Mouse (Mus musculus): ENCODE data around the gene Unc5b. TPM values are rescaled to one million over a fixed set of nuclear protein-coding genes. Genes with fewer than 3 reads are reported as not detected.

Unc5b gene
- polyA plus RNA-seq, 1 experiment from 2014 or later: 2.6 TPM

- Histone ChIP-seq H3K4me2 (replicated peaks; ENCODE audit: low read depth) (no peak overlapping the region), H3K27ac (ENCODE audit: low read depth, low read length) (no peak overlapping the region), H3K9me3 (ENCODE audit: control insufficient read depth) (no peaks in the 10 kb centered on the region), H3K36me3 (ENCODE audit: control insufficient read depth, insufficient read depth) (no peaks in the 10 kb centered on the region), H3K4me1 (replicated peaks; ENCODE audit: control insufficient read depth, insufficient read depth, low read length) (no peaks in the 10 kb centered on the region), H3K27me3 (replicated peaks; ENCODE audit: control insufficient read depth, insufficient read depth, low read length) (peaks cover 9% of the 10 kb centered on the region), H3K9ac (ENCODE audit: low read depth, low read length) (no peak overlapping the region), H3K4me3 (ENCODE audit: low read depth, low read length) (no peak overlapping the region)
- TF ChIP-seq CTCF (IDR thresholded peaks at IDR 0.05; ENCODE audit: low read depth): no peak
- no peak for ATAC-seq
- WGBS: 88% methylated on average over 17 of the region's 17 CpGs
These were observed 8.5 kb downstream of the Unc5b start for GRCm38 (mm10) chr10:60822641-60823425.

GRCm38 (mm10) chr10:60821736-60822358 is 9.5 kb downstream of the Unc5b start:
- TF ChIP-seq CTCF (IDR thresholded peaks at IDR 0.05; ENCODE audit: low read depth): no peak
- Histone ChIP-seq H3K36me3 (ENCODE audit: control insufficient read depth, insufficient read depth) (no peaks in the 10 kb centered on the region), H3K4me3 (ENCODE audit: low read depth, low read length) (no peak overlapping the region), H3K9me3 (ENCODE audit: control insufficient read depth) (no peaks in the 10 kb centered on the region), H3K27me3 (replicated peaks; ENCODE audit: control insufficient read depth, insufficient read depth, low read length) (no peaks in the 10 kb centered on the region), H3K4me2 (replicated peaks; ENCODE audit: low read depth) (no peak overlapping the region), H3K27ac (ENCODE audit: low read depth, low read length) (no peak overlapping the region), H3K4me1 (replicated peaks; ENCODE audit: control insufficient read depth, insufficient read depth, low read length) (no peaks in the 10 kb centered on the region), H3K9ac (ENCODE audit: low read depth, low read length) (no peak overlapping the region)
- ATAC-seq: no peak
- 70% methylated on average over 7 of the region's 7 CpGs for WGBS

GRCm38 (mm10) chr10:60821311-60821710 is 10.1 kb downstream of the Unc5b start:
- no peak overlapping the region for H3K9ac ChIP-seq (ENCODE audit: low read depth, low read length)
- H3K27ac ChIP-seq (ENCODE audit: low read depth, low read length): no peak overlapping the region
- H3K4me3 ChIP-seq (ENCODE audit: low read depth, low read length): no peak overlapping the region
- H3K27me3 ChIP-seq (replicated peaks; ENCODE audit: control insufficient read depth, insufficient read depth, low read length): no peaks in the 10 kb centered on the region
- no peak for ATAC-seq
- no peaks in the 10 kb centered on the region for H3K36me3 ChIP-seq (ENCODE audit: control insufficient read depth, insufficient read depth)
- no peak overlapping the region for H3K4me2 ChIP-seq (replicated peaks; ENCODE audit: low read depth)
- TF ChIP-seq CTCF (IDR thresholded peaks at IDR 0.05; ENCODE audit: low read depth): no peak
- H3K4me1 ChIP-seq (replicated peaks; ENCODE audit: control insufficient read depth, insufficient read depth, low read length): no peaks in the 10 kb centered on the region; the same call in 1 of the 2 replicates
- H3K9me3 ChIP-seq (ENCODE audit: control insufficient read depth): no peaks in the 10 kb centered on the region

- H3K4me3 ChIP-seq (ENCODE audit: low read depth, low read length): no peak overlapping the region
- H3K4me2 ChIP-seq (replicated peaks; ENCODE audit: low read depth): no peak overlapping the region
- ATAC-seq: no peak
- H3K36me3 ChIP-seq (ENCODE audit: control insufficient read depth, insufficient read depth): no peaks in the 10 kb centered on the region
- TF ChIP-seq CTCF (IDR thresholded peaks at IDR 0.05; ENCODE audit: low read depth): no peak
- no peak overlapping the region for H3K27ac ChIP-seq (ENCODE audit: low read depth, low read length)
- no peaks in the 10 kb centered on the region for H3K9me3 ChIP-seq (ENCODE audit: control insufficient read depth)
- H3K9ac ChIP-seq (ENCODE audit: low read depth, low read length): no peak overlapping the region
- 96% methylated on average over 11 of the region's 11 CpGs for WGBS
- H3K4me1 ChIP-seq (replicated peaks; ENCODE audit: control insufficient read depth, insufficient read depth, low read length): peaks cover 4% of the 10 kb centered on the region; the same call in 1 of the 2 replicates
- no peaks in the 10 kb centered on the region for H3K27me3 ChIP-seq (replicated peaks; ENCODE audit: control insufficient read depth, insufficient read depth, low read length)
These were observed 10.8 kb downstream of the Unc5b start for GRCm38 (mm10) chr10:60820552-60820951.

GRCm38 (mm10) chr10:60819654-60820192 is 11.7 kb downstream of the Unc5b start:
- H3K27ac ChIP-seq (ENCODE audit: low read depth, low read length): no peak overlapping the region
- H3K9ac ChIP-seq (ENCODE audit: low read depth, low read length): no peak overlapping the region
- no peaks in the 10 kb centered on the region for H3K9me3 ChIP-seq (ENCODE audit: control insufficient read depth)
- H3K4me2 ChIP-seq (replicated peaks; ENCODE audit: low read depth): no peak overlapping the region
- no peaks in the 10 kb centered on the region for H3K36me3 ChIP-seq (ENCODE audit: control insufficient read depth, insufficient read depth)
- TF ChIP-seq CTCF (IDR thresholded peaks at IDR 0.05; ENCODE audit: low read depth): no peak
- no peak overlapping the region for H3K4me3 ChIP-seq (ENCODE audit: low read depth, low read length)
- peaks cover 4% of the 10 kb centered on the region for H3K4me1 ChIP-seq (replicated peaks; ENCODE audit: control insufficient read depth, insufficient read depth, low read length)
- WGBS: 77% methylated on average over 12 of the region's 12 CpGs
- ATAC-seq: no peak
- no peaks in the 10 kb centered on the region for H3K27me3 ChIP-seq (replicated peaks; ENCODE audit: control insufficient read depth, insufficient read depth, low read length)

- no peak for TF ChIP-seq CTCF (IDR thresholded peaks at IDR 0.05; ENCODE audit: low read depth)
- no peak for ATAC-seq
- H3K9ac ChIP-seq (ENCODE audit: low read depth, low read length): no peak overlapping the region
- WGBS: 36% methylated on average over 5 of the region's 5 CpGs
- no peak overlapping the region; the same call in 1 of the 2 replicates for H3K27ac ChIP-seq (ENCODE audit: low read depth, low read length)
- no peaks in the 10 kb centered on the region for H3K36me3 ChIP-seq (ENCODE audit: control insufficient read depth, insufficient read depth)
- peaks cover 4% of the 10 kb centered on the region for H3K4me1 ChIP-seq (replicated peaks; ENCODE audit: control insufficient read depth, insufficient read depth, low read length)
- H3K27me3 ChIP-seq (replicated peaks; ENCODE audit: control insufficient read depth, insufficient read depth, low read length): no peaks in the 10 kb centered on the region
- no peaks in the 10 kb centered on the region for H3K9me3 ChIP-seq (ENCODE audit: control insufficient read depth)
- H3K4me3 ChIP-seq (ENCODE audit: low read depth, low read length): no peak overlapping the region
- no peak overlapping the region for H3K4me2 ChIP-seq (replicated peaks; ENCODE audit: low read depth)
These were observed 12.2 kb downstream of the Unc5b start for GRCm38 (mm10) chr10:60819179-60819578.

Measured in intestine, postnatal 0 days (tissue).